14 mouse cellular contexts compared by ENCODE assay signal in the genomic region with DNA sequence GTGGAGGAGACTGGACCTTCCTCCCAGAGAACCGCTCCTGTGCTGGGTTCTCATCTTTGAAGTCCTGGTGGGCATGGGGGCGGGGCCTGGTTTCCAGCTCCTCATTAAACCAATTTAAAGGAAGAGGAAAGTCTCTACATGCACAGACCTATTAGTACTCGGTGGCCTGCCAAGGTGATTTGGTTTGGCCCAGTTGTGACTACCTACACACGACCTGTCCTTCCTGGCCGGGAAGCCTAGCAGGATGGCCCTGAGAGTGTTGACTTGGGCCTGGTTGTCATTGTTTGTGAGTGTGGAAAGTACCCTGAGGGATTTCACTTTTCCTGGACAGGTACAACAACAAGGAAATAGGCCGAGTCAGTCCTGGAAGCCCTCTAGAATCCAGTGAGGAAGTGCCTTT.
DNase-seq lines count a peak whose midpoint lies in the region; ATAC-seq and TF ChIP-seq lines count a peak whose summit lies in the region.
"Had no signal": no experiment of that assay in that cellular context is flagged by ENCODE, and none has a peak within 500 bp of the region (broad histone marks: within the 10 kb centered on the region; RNA-seq: fewer than 3 reads in every experiment).

No protein-coding gene starts in this region.

- peak overlapping the region; percentile 6 to 64; a peak in 1 of 4 replicates for H3K27ac ChIP-seq in heart, embryonic 14.5 days (replicated peaks in 1 of 2; ENCODE audit: control insufficient read depth in 1 of 2, insufficient read depth in 1 of 2, low read depth in 2 of 2, low read length in 2 of 2)
- H3K27ac ChIP-seq in testis, adult 2 months (ENCODE audit: control insufficient read depth, insufficient read depth, low read depth, low read length) = no peak overlapping the region
- peak overlapping the region; percentile 62 for H3K27ac ChIP-seq in heart, postnatal 0 days (ENCODE audit: low read depth)
- peak overlapping the region; percentile 81 for H3K27ac ChIP-seq in stomach, postnatal 0 days (replicated peaks)
- H3K27ac ChIP-seq: forebrain, embryonic 15.5 days; liver, embryonic 14.5 days had no signal

- TF ChIP-seq CTCF in testis, adult 2 months (IDR thresholded peaks at IDR 0.05; ENCODE audit: control insufficient read depth, insufficient read depth, insufficient replicate concordance, low read depth, low read length) = no peak
- TF ChIP-seq CTCF in heart, postnatal 0 days (IDR thresholded peaks at IDR 0.05; ENCODE audit: low read depth) = no peak
- no peak for TF ChIP-seq CTCF in stomach, postnatal 0 days (IDR thresholded peaks at IDR 0.05; ENCODE audit: low read depth)

- no peaks in the 10 kb centered on the region for H3K36me3 ChIP-seq in heart, embryonic 14.5 days (ENCODE audit: control insufficient read depth, insufficient read depth, low read length)
- H3K36me3 ChIP-seq in testis, adult 2 months (ENCODE audit: control insufficient read depth, insufficient read depth, low read length) = no peaks in the 10 kb centered on the region
- no peaks in the 10 kb centered on the region for H3K36me3 ChIP-seq in heart, postnatal 0 days (replicated peaks; ENCODE audit: control insufficient read depth, insufficient read depth, low read length)
- H3K36me3 ChIP-seq in stomach, postnatal 0 days (ENCODE audit: control insufficient read depth, insufficient read depth, low read length) = no peaks in the 10 kb centered on the region
- H3K36me3 ChIP-seq: forebrain, embryonic 15.5 days had no signal

- TF ChIP-seq EP300 in heart, postnatal 0 days (IDR thresholded peaks at IDR 0.05; ENCODE audit: low read depth) = no peak
- TF ChIP-seq EP300 in stomach, postnatal 0 days (optimal IDR thresholded peaks at IDR 0.05) = no peak

- WGBS in heart, embryonic 14.5 days = 75% methylated on average over 6 of the region's 6 CpGs
- 67% methylated on average over 6 of the region's 6 CpGs for WGBS in heart, postnatal 0 days
- 70% methylated on average over 6 of the region's 6 CpGs for WGBS in stomach, postnatal 0 days

- H3K4me2 ChIP-seq in heart, embryonic 14.5 days (ENCODE audit: low read length) = no peak overlapping the region
- no peak overlapping the region for H3K4me2 ChIP-seq in heart, postnatal 0 days (ENCODE audit: low read depth, low read length)
- H3K4me2 ChIP-seq in stomach, postnatal 0 days (replicated peaks; ENCODE audit: low read depth) = no peak overlapping the region
- H3K4me2 ChIP-seq: forebrain, embryonic 15.5 days had no signal

- no peak for ATAC-seq in heart, embryonic 14.5 days (ENCODE audit: insufficient number of reproducible peaks, insufficient read depth, low FRiP score, low read depth)
- no peak for ATAC-seq in heart, postnatal 0 days (ENCODE audit: insufficient read depth, low read depth)
- no peak; the same call in none of the 2 replicates for ATAC-seq in stomach, postnatal 0 days (ENCODE audit: low FRiP score, low TSS enrichment)
- ATAC-seq: forebrain, embryonic 15.5 days had no signal

- H3K9ac ChIP-seq in heart, embryonic 14.5 days (ENCODE audit: low read length) = no peak overlapping the region
- no peak overlapping the region for H3K9ac ChIP-seq in heart, postnatal 0 days (replicated peaks; ENCODE audit: low read depth, low read length)
- H3K9ac ChIP-seq in stomach, postnatal 0 days (ENCODE audit: low read length) = no peak overlapping the region
- H3K9ac ChIP-seq: forebrain, embryonic 15.5 days; liver, embryonic 14.5 days had no signal

- no peak for DNase-seq in heart, adult 18-20 months
- DNase-seq in testis, postnatal 14 days (ENCODE audit: low spot score) = no peak
- DNase-seq in heart, postnatal 0 days (ENCODE audit: low spot score) = no peak
- DNase-seq in stomach, postnatal 0 days (ENCODE audit: low spot score) = no peak
- no peak for DNase-seq in T-cell, adult 2 months (ENCODE audit: low spot score)
- DNase-seq in yolk sac, embryonic 10.5 days (ENCODE audit: low spot score) = no peak
- DNase-seq: cerebellum, adult 18-20 months; embryo, embryonic 11 days; gastrocnemius, postnatal 25 days; right cerebral cortex, postnatal 14 days had no signal

- H3K4me1 ChIP-seq in heart, embryonic 14.5 days (ENCODE audit: control insufficient read depth in 2 of 2, insufficient read depth in 2 of 2, low read length in 2 of 2) = peaks cover 42 to 65% of the 10 kb centered on the region in 2 experiments
- H3K4me1 ChIP-seq in testis, adult 2 months (ENCODE audit: control insufficient read depth, insufficient read depth, low read length) = no peaks in the 10 kb centered on the region
- H3K4me1 ChIP-seq in heart, postnatal 0 days (ENCODE audit: control insufficient read depth, insufficient read depth) = peaks cover 29% of the 10 kb centered on the region
- H3K4me1 ChIP-seq in stomach, postnatal 0 days (replicated peaks; ENCODE audit: control insufficient read depth, insufficient read depth) = 0 out of 2 replicates have a peak, but pooled peaks cover 8% of the 10 kb centered on the region

- no peaks in the 10 kb centered on the region for H3K9me3 ChIP-seq in heart, embryonic 14.5 days (ENCODE audit: control insufficient read depth, low read length)
- no peaks in the 10 kb centered on the region for H3K9me3 ChIP-seq in heart, postnatal 0 days (replicated peaks; ENCODE audit: control insufficient read depth, low read length)
- H3K9me3 ChIP-seq in stomach, postnatal 0 days (ENCODE audit: control insufficient read depth, low read length) = no peaks in the 10 kb centered on the region
- H3K9me3 ChIP-seq: forebrain, embryonic 15.5 days had no signal

- TF ChIP-seq POLR2A in testis, adult 2 months (IDR thresholded peaks at IDR 0.05; ENCODE audit: control insufficient read depth, low read depth, low read length) = no peak

- H3K4me3 ChIP-seq in heart, embryonic 14.5 days (ENCODE audit: control insufficient read depth in 1 of 2, insufficient read depth in 1 of 2, low read depth in 1 of 2, low read length in 2 of 2) = no peak overlapping the region
- peak overlapping the region; percentile 43 for H3K4me3 ChIP-seq in testis, adult 2 months (ENCODE audit: control insufficient read depth, low read depth, low read length)
- no peak overlapping the region for H3K4me3 ChIP-seq in heart, postnatal 0 days (ENCODE audit: low read depth, low read length)
- no peak overlapping the region for H3K4me3 ChIP-seq in stomach, postnatal 0 days (ENCODE audit: low read depth, low read length)
- H3K4me3 ChIP-seq: forebrain, embryonic 15.5 days had no signal

- no peaks in the 10 kb centered on the region for H3K27me3 ChIP-seq in heart, embryonic 14.5 days (ENCODE audit: control insufficient read depth, insufficient read depth, low read length)
- no peaks in the 10 kb centered on the region for H3K27me3 ChIP-seq in testis, adult 2 months (ENCODE audit: control insufficient read depth, insufficient read depth, low read length)
- H3K27me3 ChIP-seq in heart, postnatal 0 days (ENCODE audit: control insufficient read depth, insufficient read depth, low read length) = no peaks in the 10 kb centered on the region
- H3K27me3 ChIP-seq in stomach, postnatal 0 days (ENCODE audit: control insufficient read depth, insufficient read depth, low read length) = no peaks in the 10 kb centered on the region
- H3K27me3 ChIP-seq: forebrain, embryonic 15.5 days had no signal
